In the genomic region with DNA sequence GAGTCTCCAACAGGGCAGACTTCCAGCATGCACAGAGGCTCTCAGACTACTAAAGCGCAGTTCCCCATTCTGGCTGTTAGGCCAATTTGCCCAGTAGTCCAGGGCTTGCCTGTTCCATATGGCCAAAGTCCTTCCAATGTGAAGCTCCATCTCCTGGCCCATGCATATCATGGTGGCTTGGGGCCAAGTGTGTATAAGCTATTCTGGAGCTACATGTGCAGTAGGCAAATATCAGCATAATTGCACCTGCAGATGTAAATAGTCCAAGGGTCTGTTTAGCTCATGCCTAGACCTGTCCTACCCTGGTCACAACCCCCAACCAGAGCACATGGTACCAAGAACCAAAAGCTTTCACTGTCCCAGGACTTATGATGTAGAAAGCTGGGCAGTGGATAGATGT, we compare ENCODE assay signal across 31 mouse cellular contexts. TPM values are rescaled to one million over a fixed set of nuclear protein-coding genes. Genes with fewer than 3 reads are reported as not detected.
DNase-seq lines count a peak whose midpoint lies in the region; ATAC-seq and TF ChIP-seq lines count a peak whose summit lies in the region.
"Had no signal": no experiment of that assay in that cellular context is flagged by ENCODE, and none has a peak within 500 bp of the region (broad histone marks: within the 10 kb centered on the region; RNA-seq: fewer than 3 reads in every experiment).

No protein-coding gene starts in this region.

- DNase-seq in heart, adult 11 months, result peak; percentile 83
- DNase-seq in heart, postnatal 4 days, result no peak
- DNase-seq in cerebellum, adult 2 months, result peak; percentile 8 to 23
- peak; percentile 21 to 33 for DNase-seq in cerebellum, postnatal 10 days
- no peak for DNase-seq in right cerebral cortex, adult 18-20 months
- DNase-seq in retina, embryonic 14.5 days (ENCODE audit: low spot score), result no peak
- DNase-seq: adrenal gland, postnatal 25 days; gastrocnemius, postnatal 14 days; kidney, adult 11 months; kidney, postnatal 14 days; layer of hippocampus, adult 9-11 months; right cerebral cortex, postnatal 4 days; thymus, postnatal 36 days had no signal

- WGBS in cerebellum, adult 2 months, result 38% methylated on average over 1 of the region's 1 CpGs
- 90% methylated on average over 1 of the region's 1 CpGs for WGBS in intestine, postnatal 0 days

- no peak overlapping the region for H3K27ac ChIP-seq in cerebellum, adult 2 months (ENCODE audit: insufficient read depth, low read length)
- no peak overlapping the region; the same call in 1 of the 2 replicates for H3K27ac ChIP-seq in intestine, postnatal 0 days (ENCODE audit: low read depth, low read length)
- H3K27ac ChIP-seq: embryonic facial prominence, embryonic 10.5 days; embryonic facial prominence, embryonic 15.5 days; forebrain, embryonic 12.5 days; heart, embryonic 10.5 days; heart, embryonic 15.5 days; hindbrain, embryonic 12.5 days; hindbrain, postnatal 0 days; limb, embryonic 12.5 days; liver, embryonic 14.5 days; lung, embryonic 15.5 days; midbrain, embryonic 10.5 days; midbrain, embryonic 15.5 days; neural tube, embryonic 15.5 days had no signal

- no peak overlapping the region for H3K9ac ChIP-seq in intestine, postnatal 0 days (ENCODE audit: low read depth, low read length)
- H3K9ac ChIP-seq: embryonic facial prominence, embryonic 15.5 days; forebrain, embryonic 12.5 days; heart, embryonic 15.5 days; hindbrain, embryonic 12.5 days; limb, embryonic 12.5 days; liver, embryonic 14.5 days; lung, embryonic 15.5 days; midbrain, embryonic 15.5 days; neural tube, embryonic 15.5 days had no signal

- H3K36me3 ChIP-seq in intestine, postnatal 0 days (ENCODE audit: control insufficient read depth, insufficient read depth), result no peaks in the 10 kb centered on the region; the same call in 1 of the 2 replicates
- H3K36me3 ChIP-seq: embryonic facial prominence, embryonic 10.5 days; embryonic facial prominence, embryonic 15.5 days; forebrain, embryonic 12.5 days; heart, embryonic 10.5 days; heart, embryonic 15.5 days; hindbrain, embryonic 12.5 days; limb, embryonic 12.5 days; lung, embryonic 15.5 days; midbrain, embryonic 10.5 days; midbrain, embryonic 15.5 days; neural tube, embryonic 15.5 days had no signal

- H3K4me3 ChIP-seq in cerebellum, adult 2 months (replicated peaks; ENCODE audit: insufficient read depth, low read depth, low read length), result no peak overlapping the region
- H3K4me3 ChIP-seq in intestine, postnatal 0 days (ENCODE audit: low read depth, low read length), result no peak overlapping the region
- H3K4me3 ChIP-seq: embryonic facial prominence, embryonic 10.5 days; embryonic facial prominence, embryonic 15.5 days; forebrain, embryonic 12.5 days; heart, embryonic 10.5 days; heart, embryonic 15.5 days; hindbrain, embryonic 12.5 days; limb, embryonic 12.5 days; lung, embryonic 15.5 days; midbrain, embryonic 10.5 days; midbrain, embryonic 15.5 days; neural tube, embryonic 15.5 days had no signal

- H3K4me2 ChIP-seq in intestine, postnatal 0 days (replicated peaks; ENCODE audit: low read depth), result no peak overlapping the region
- H3K4me2 ChIP-seq: embryonic facial prominence, embryonic 15.5 days; forebrain, embryonic 12.5 days; heart, embryonic 15.5 days; hindbrain, embryonic 12.5 days; limb, embryonic 12.5 days; lung, embryonic 15.5 days; midbrain, embryonic 15.5 days; neural tube, embryonic 15.5 days had no signal

- no peak for TF ChIP-seq CTCF in cerebellum, adult 2 months (IDR thresholded peaks at IDR 0.05; ENCODE audit: borderline replicate concordance, insufficient read depth, low read depth, low read length)
- no peak for TF ChIP-seq CTCF in intestine, postnatal 0 days (IDR thresholded peaks at IDR 0.05; ENCODE audit: low read depth)

- no peaks in the 10 kb centered on the region for H3K27me3 ChIP-seq in cerebellum, adult 2 months (ENCODE audit: control insufficient read depth, insufficient read depth, low read length)
- no peaks in the 10 kb centered on the region for H3K27me3 ChIP-seq in intestine, postnatal 0 days (replicated peaks; ENCODE audit: control insufficient read depth, insufficient read depth, low read length)
- H3K27me3 ChIP-seq: embryonic facial prominence, embryonic 15.5 days; heart, embryonic 15.5 days; hindbrain, embryonic 12.5 days; limb, embryonic 12.5 days; lung, embryonic 15.5 days; midbrain, embryonic 15.5 days; neural tube, embryonic 15.5 days had no signal

- no peaks in the 10 kb centered on the region for H3K9me3 ChIP-seq in intestine, postnatal 0 days (ENCODE audit: control insufficient read depth)
- H3K9me3 ChIP-seq: embryonic facial prominence, embryonic 10.5 days; embryonic facial prominence, embryonic 15.5 days; forebrain, embryonic 12.5 days; heart, embryonic 10.5 days; heart, embryonic 15.5 days; hindbrain, embryonic 12.5 days; limb, embryonic 12.5 days; lung, embryonic 15.5 days; midbrain, embryonic 10.5 days; midbrain, embryonic 15.5 days; neural tube, embryonic 15.5 days had no signal

- peak; percentile 65 for ATAC-seq in intestine, postnatal 0 days
- ATAC-seq: CD4-positive, CD25-positive, alpha-beta regulatory T cell, adult 4 months; hindbrain, postnatal 0 days; midbrain, embryonic 15.5 days had no signal

- TF ChIP-seq POLR2A in cerebellum, adult 2 months (IDR thresholded peaks at IDR 0.05; ENCODE audit: borderline replicate concordance, insufficient read depth, low read length), result no peak

- peaks cover 7% of the 10 kb centered on the region; the same call in 1 of the 2 replicates for H3K4me1 ChIP-seq in cerebellum, adult 2 months (ENCODE audit: control insufficient read depth, insufficient read depth, low read length)
- H3K4me1 ChIP-seq in intestine, postnatal 0 days (replicated peaks; ENCODE audit: control insufficient read depth, insufficient read depth, low read length), result peaks cover 15% of the 10 kb centered on the region; the same call in 1 of the 2 replicates
- H3K4me1 ChIP-seq: embryonic facial prominence, embryonic 10.5 days; embryonic facial prominence, embryonic 15.5 days; forebrain, embryonic 12.5 days; heart, embryonic 15.5 days; hindbrain, embryonic 12.5 days; limb, embryonic 12.5 days; lung, embryonic 15.5 days; midbrain, embryonic 10.5 days; midbrain, embryonic 15.5 days; neural tube, embryonic 15.5 days had no signal

RNA-seq across cellular contexts. Expression of a gene that starts 7.9 kb away (rescaled TPM):
- under 1 TPM; 0.10 to 0.25 TPM for total RNA-seq in heart, postnatal 4 days (2021)
- 0.05 and 0.06 TPM in 2 replicates for polyA plus RNA-seq in cerebellum, adult 2 months (2012; rRNA removed)
- 6.9 and 7.7 TPM in 2 replicates for polyA plus RNA-seq in intestine, postnatal 0 days (2015; fragmentation: Nextera tagmentation; extraction: Ambion mirVana)
- total RNA-seq: gastrocnemius, postnatal 14 days; granulocyte monocyte progenitor cell, adult 5-6 weeks had no signal

RNA-seq across cellular contexts. Expression of a gene that starts 52.7 kb away (rescaled TPM):
- 10 to 100 TPM; 24.7 to 25.4 TPM for total RNA-seq in heart, postnatal 4 days (2021)
- 12.8 and 14.5 TPM in 2 replicates for polyA plus RNA-seq in cerebellum, adult 2 months (2012; rRNA removed)
- polyA plus RNA-seq in intestine, postnatal 0 days (2015; fragmentation: Nextera tagmentation; extraction: Ambion mirVana), result 15.6 and 16.1 TPM in 2 replicates

RNA-seq across cellular contexts. Expression of a gene that starts 57.1 kb away (rescaled TPM):
- 10 to 100 TPM; 32.8 to 39.7 TPM for total RNA-seq in heart, postnatal 4 days (2021)
- polyA plus RNA-seq in cerebellum, adult 2 months (2012; rRNA removed), result 15.4 and 15.7 TPM in 2 replicates
- 3.5 and 4.7 TPM in 2 replicates for polyA plus RNA-seq in intestine, postnatal 0 days (2015; fragmentation: Nextera tagmentation; extraction: Ambion mirVana)
- total RNA-seq: granulocyte monocyte progenitor cell, adult 5-6 weeks; megakaryocyte progenitor cell, adult 5-6 weeks had no signal
- polyA plus RNA-seq: CD4-positive, CD25-positive, alpha-beta regulatory T cell, adult 4 months; embryonic facial prominence, embryonic 10.5 days; heart, embryonic 10.5 days; kidney, embryonic 14.5 days; limb, embryonic 12.5 days had no signal

Comparison
In these comparisons a context has a peak if more than half of its experiments do, and no peak if none do; other contexts are left out.
1. DNase-seq: peak in heart, adult 11 months (single experiment), cerebellum, adult 2 months (2 of 2) and cerebellum, postnatal 10 days (2 of 2); none in heart, postnatal 4 days (single experiment), right cerebral cortex, adult 18-20 months (single experiment) and retina, embryonic 14.5 days (single experiment).